Mouse (Mus musculus) hindbrain, embryonic 10.5 days (tissue): Measurements from ENCODE around the gene Mospd3. TPM values are rescaled to one million over a fixed set of nuclear protein-coding genes. Genes with fewer than 3 reads are reported as not detected.
A peak's percentile ranks its signal among the peaks of the same experiment; 100 is the strongest.

Experiments
- DNase-seq: peaks from one replicate; pipeline ENCODE4 v3.0.0-alpha.2; 2017; ENCODE audit warnings: low spot score
- H3K27ac ChIP-seq: fragments of 300-500 bp; sonication (generic); 2 replicates; pipeline ENCODE4 v1.5.1; 2016; ENCODE audit warnings: mild to moderate bottlenecking, moderate library complexity
- H3K27me3 ChIP-seq: fragments of 300-500 bp; sonication (generic); 2 replicates; pipeline ENCODE4 v1.6.1; 2016; ENCODE audit warnings: mild to moderate bottlenecking; ENCODE audit not compliant: poor library complexity, insufficient read depth, severe bottlenecking
- H3K36me3 ChIP-seq: fragments of 300-500 bp; sonication (generic); 2 replicates; pipeline ENCODE4 v1.6.1; 2016; ENCODE audit warnings: mild to moderate bottlenecking, moderate library complexity
- H3K4me1 ChIP-seq: fragments of 300-500 bp; sonication (generic); replicated peaks from 2 replicates; pipeline ENCODE4 v1.6.1; 2016; ENCODE audit warnings: mild to moderate bottlenecking
- H3K4me3 ChIP-seq: fragments of 300-500 bp; sonication (generic); 2 replicates; pipeline ENCODE4 v1.5.1; 2016; ENCODE audit warnings: mild to moderate bottlenecking, moderate library complexity
- H3K9me3 ChIP-seq: fragments of 300-500 bp; sonication (generic); 2 replicates; pipeline ENCODE4 v1.6.1; 2016; ENCODE audit warnings: mild to moderate bottlenecking, moderate library complexity
- WGBS: fragments of 180-500 bp; shearing (Covaris S2); methylation state at CpG from one replicate; pipeline ENCODE4 v1.1.7; 2016; 5-methylcytosine and 5-hydroxymethylcytosine counted together
- polyA plus RNA-seq: library from polyadenylated mRNA; unstranded; fragments of >200 nt; fragmentation: Nextera tagmentation; extraction: Ambion mirVana; gene quantifications from 2 replicates; pipeline ENCODE4 v1.2.1, GENCODE M21; 2016

The Mospd3 gene
- polyA plus RNA-seq, 1 experiment from 2014 or later: 27.5 TPM

GRCm38 (mm10) chr5:137595921-137596320 is 4.9 kb downstream of the Mospd3 start:
- Histone ChIP-seq H3K27me3 (no peaks in the 10 kb centered on the region), H3K27ac (no peak overlapping the region), H3K4me1 (peaks cover 29% of the 10 kb centered on the region), H3K9me3 (no peaks in the 10 kb centered on the region), H3K36me3 (peaks cover 15% of the 10 kb centered on the region), H3K4me3 (no peak overlapping the region)
- no peak for DNase-seq
- 77% methylated on average over 7 of the region's 7 CpGs for WGBS

DNA sequence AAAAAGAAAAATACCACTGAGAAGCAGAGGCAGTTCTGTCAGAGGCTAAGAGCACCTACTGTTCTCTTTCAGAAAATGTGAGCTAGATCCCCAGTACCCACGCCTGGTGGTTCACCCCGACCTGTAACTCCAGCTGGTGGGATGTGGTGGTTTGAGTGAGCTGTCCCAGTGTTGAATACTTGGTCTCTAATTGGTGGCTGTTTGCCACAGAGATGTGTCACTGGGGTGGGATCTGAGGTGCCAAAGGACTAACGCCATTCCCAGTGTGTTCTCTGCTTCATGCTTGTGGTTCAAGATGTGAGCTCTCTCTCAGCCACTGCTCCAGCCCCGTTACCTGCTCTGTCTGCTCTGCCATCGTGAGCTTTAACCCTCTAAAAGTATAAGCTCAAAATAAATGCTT is 10.4 kb downstream of the Mospd3 start:
- no peak overlapping the region for H3K4me3 ChIP-seq
- DNase-seq: no peak
- H3K4me1 ChIP-seq: 0 out of 2 replicates have a peak, but pooled peaks cover 3% of the 10 kb centered on the region
- no peaks in the 10 kb centered on the region for H3K27me3 ChIP-seq
- WGBS: 80% methylated on average over 5 of the region's 5 CpGs
- H3K27ac ChIP-seq: no peak overlapping the region
- no peaks in the 10 kb centered on the region for H3K36me3 ChIP-seq
- peaks cover 7% of the 10 kb centered on the region; the same call in 1 of the 2 replicates for H3K9me3 ChIP-seq

DNA sequence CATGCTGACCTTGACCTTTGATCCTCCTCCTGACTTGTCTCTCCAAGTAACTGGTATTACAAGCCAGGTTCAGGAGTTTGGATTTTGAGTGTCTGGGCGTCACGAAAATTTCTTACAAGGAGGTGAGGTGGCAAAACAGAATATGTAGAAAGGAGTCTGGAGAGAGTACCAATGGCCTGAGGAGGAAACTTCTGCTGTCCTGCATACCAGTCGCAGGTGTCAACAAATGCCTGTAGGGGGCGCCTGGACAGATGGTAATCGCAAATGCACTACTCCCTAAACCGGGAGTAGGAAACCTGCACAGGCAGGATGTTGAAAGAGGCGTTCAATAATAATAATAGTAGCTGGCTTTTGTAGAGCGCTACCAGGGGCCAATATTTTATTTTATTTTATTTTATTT is 15.9 kb downstream of the Mospd3 start:
- H3K9me3 ChIP-seq: peaks cover 7% of the 10 kb centered on the region; the same call in 1 of the 2 replicates

DNA sequence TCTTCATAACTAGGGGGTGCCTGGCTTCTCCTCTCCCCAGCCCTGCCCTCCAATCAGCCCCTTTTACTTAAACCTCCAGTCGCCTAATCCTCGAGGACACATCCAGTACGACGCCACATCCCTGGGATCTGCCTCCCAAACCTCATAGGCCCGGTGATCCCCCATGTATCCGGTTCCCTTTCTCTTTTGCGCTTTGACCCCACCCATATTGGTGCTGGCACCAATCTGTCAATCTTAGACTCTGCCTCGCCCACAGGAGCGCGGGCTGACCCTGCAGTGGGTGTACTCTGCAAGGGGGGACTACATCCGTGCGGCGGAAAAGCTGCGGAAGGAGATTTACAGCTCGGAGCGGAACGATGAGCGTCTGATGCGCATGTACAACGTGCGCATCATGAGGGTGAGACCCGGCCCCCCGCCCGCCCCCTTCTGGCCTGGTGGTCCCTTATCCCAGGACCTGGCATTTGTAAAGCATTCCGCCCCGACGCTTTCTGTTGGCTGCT is 17.1 kb downstream of the Mospd3 start:
- peak overlapping the region; percentile 60 for H3K27ac ChIP-seq
- DNase-seq: peak; percentile 68
- peaks cover 7% of the 10 kb centered on the region; the same call in 1 of the 2 replicates for H3K9me3 ChIP-seq
- H3K27me3 ChIP-seq: peaks cover 35% of the 10 kb centered on the region
- H3K4me1 ChIP-seq: peaks cover 22% of the 10 kb centered on the region
- 13% methylated on average over 27 of the region's 27 CpGs for WGBS
- H3K36me3 ChIP-seq: no peaks in the 10 kb centered on the region
- H3K4me3 ChIP-seq: peak overlapping the region; percentile 49

More for the DNA sequence above, 15.9 kb downstream of the Mospd3 start:
- H3K27ac ChIP-seq: no peak overlapping the region
- H3K4me1 ChIP-seq: peaks cover 22% of the 10 kb centered on the region
- DNase-seq: peak; percentile 60
- H3K27me3 ChIP-seq: peaks cover 35% of the 10 kb centered on the region
- H3K36me3 ChIP-seq: no peaks in the 10 kb centered on the region
- WGBS: 33% methylated on average over 8 of the region's 8 CpGs
- no peak overlapping the region for H3K4me3 ChIP-seq

GRCm38 (mm10) chr5:137582702-137583101 is 18.2 kb downstream of the Mospd3 start:
- 0 out of 2 replicates have a peak overlapping the region, but pooled peaks have one; percentile 49 for H3K4me3 ChIP-seq
- WGBS: 30% methylated on average over 8 of the region's 8 CpGs

GRCm38 (mm10) chr5:137580246-137580645 is 20.6 kb downstream of the Mospd3 start:
- Histone ChIP-seq H3K27me3 (peaks cover 41% of the 10 kb centered on the region), H3K27ac (no peak overlapping the region), H3K4me1 (peaks cover 19% of the 10 kb centered on the region), H3K9me3 (no peaks in the 10 kb centered on the region), H3K36me3 (no peaks in the 10 kb centered on the region), H3K4me3 (no peak overlapping the region)
- WGBS: 85% methylated on average over 6 of the region's 6 CpGs
- no peak for DNase-seq

More at GRCm38 (mm10) chr5:137582702-137583101, 18.2 kb downstream of the Mospd3 start:
- DNase-seq: no peak
- Histone ChIP-seq H3K27me3 (peaks cover 35% of the 10 kb centered on the region), H3K4me1 (peaks cover 22% of the 10 kb centered on the region), H3K36me3 (no peaks in the 10 kb centered on the region), H3K9me3 (peaks cover 6% of the 10 kb centered on the region; the same call in 1 of the 2 replicates), H3K27ac (peak overlapping the region; percentile 29; the same call in 1 of the 2 replicates)

- 7% methylated on average over 27 of the region's 27 CpGs for WGBS
- H3K27me3 ChIP-seq: peaks cover 23% of the 10 kb centered on the region
Measured at GRCm38 (mm10) chr5:137574470-137574901, 26.4 kb downstream of the Mospd3 start.

DNA sequence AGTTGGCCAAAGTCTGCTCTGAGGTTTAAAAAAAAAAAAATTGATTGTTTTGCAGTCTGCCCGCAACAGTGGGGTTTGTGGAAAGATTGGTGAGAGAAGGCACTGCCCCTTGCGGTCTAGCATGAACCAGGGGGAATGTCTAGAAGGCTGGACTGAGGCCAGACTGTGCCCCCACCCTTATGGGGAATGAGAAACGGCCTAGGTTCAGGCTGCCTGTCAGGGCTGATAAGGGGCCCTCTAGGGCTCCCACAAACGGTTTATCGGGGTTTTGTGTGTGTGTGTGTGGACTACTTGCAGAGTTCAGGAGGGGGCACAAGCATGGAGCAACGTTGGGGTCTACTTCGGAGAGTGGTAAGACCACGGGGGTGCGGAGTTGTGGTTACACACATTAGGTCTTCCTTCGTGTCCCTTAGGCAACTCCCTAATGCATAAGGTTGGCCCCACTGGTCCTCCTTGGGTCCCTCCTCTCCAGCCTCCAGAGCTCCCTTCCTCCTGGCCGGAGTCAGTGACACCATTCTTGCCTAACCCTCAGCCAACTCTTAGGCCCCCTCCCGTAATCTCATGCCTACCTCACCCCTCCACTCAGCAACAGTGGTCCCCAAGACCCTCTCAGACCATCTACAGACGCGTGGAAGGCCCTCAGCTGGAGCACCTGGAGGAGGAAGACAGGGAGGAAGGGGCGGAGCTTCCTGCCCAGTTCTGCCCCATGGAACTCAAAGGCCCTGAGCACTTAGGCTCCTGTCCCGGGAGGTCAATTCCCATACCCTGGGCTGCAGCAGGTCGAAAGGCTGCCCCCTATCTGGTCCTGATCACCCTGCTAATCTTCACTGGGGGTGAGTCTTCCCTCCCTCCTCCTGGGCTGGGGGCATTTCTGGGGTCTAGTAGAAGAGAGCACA is 29.9 kb downstream of the Mospd3 start:
- DNase-seq: no peak
- WGBS: 85% methylated on average over 17 of the region's 17 CpGs
- no peak overlapping the region for H3K4me3 ChIP-seq

More at GRCm38 (mm10) chr5:137574470-137574901, 26.4 kb downstream of the Mospd3 start:
- Histone ChIP-seq H3K27ac (peak overlapping the region; percentile 60; the same call in 1 of the 2 replicates), H3K4me3 (peak overlapping the region; percentile 43), H3K36me3 (no peaks in the 10 kb centered on the region), H3K9me3 (no peaks in the 10 kb centered on the region), H3K4me1 (peaks cover 19% of the 10 kb centered on the region)
- peak; percentile 64 for DNase-seq

GRCm38 (mm10) chr5:137570181-137570580 is 30.7 kb downstream of the Mospd3 start:
- no peak for DNase-seq
- Histone ChIP-seq H3K4me1 (peaks cover 35% of the 10 kb centered on the region), H3K27ac (no peak overlapping the region), H3K9me3 (no peaks in the 10 kb centered on the region), H3K36me3 (no peaks in the 10 kb centered on the region; the same call in 1 of the 2 replicates), H3K4me3 (no peak overlapping the region), H3K27me3 (peaks cover 16% of the 10 kb centered on the region)
- 50% methylated on average over 7 of the region's 7 CpGs for WGBS

More for the DNA sequence above, 29.9 kb downstream of the Mospd3 start:
- Histone ChIP-seq H3K27me3 (peaks cover 17% of the 10 kb centered on the region), H3K4me1 (peaks cover 27% of the 10 kb centered on the region), H3K36me3 (no peaks in the 10 kb centered on the region; the same call in 1 of the 2 replicates), H3K27ac (peak overlapping the region; percentile 9; the same call in 1 of the 2 replicates), H3K9me3 (no peaks in the 10 kb centered on the region)

GRCm38 (mm10) chr5:137569665-137570064 is 31.2 kb downstream of the Mospd3 start, which contains the start of gene Tfr2:
Tfr2 (plus strand) TSS chr5:137569840.
- Histone ChIP-seq H3K4me3 (peak within 1 kb of the TSS; percentile 21; the same call in 1 of the 2 replicates), H3K27me3 (peaks cover 11% of the 10 kb centered on the region), H3K9me3 (no peaks in the 10 kb centered on the region), H3K36me3 (no peaks in the 10 kb centered on the region; the same call in 1 of the 2 replicates), H3K4me1 (peaks cover 33% of the 10 kb centered on the region), H3K27ac (no peak within 1 kb of the TSS)
- no peak for DNase-seq
- 35% methylated on average over 9 of the region's 9 CpGs for WGBS

- Histone ChIP-seq H3K27me3 (peaks cover 5% of the 10 kb centered on the region), H3K4me1 (peaks cover 27% of the 10 kb centered on the region), H3K36me3 (no peaks in the 10 kb centered on the region; the same call in 1 of the 2 replicates), H3K9me3 (no peaks in the 10 kb centered on the region), H3K27ac (no peak overlapping the region), H3K4me3 (no peak overlapping the region)
- no peak for DNase-seq
- WGBS: 65% methylated on average over 12 of the region's 12 CpGs
Measured at GRCm38 (mm10) chr5:137569031-137569430, 31.8 kb downstream of the Mospd3 start.

DNA sequence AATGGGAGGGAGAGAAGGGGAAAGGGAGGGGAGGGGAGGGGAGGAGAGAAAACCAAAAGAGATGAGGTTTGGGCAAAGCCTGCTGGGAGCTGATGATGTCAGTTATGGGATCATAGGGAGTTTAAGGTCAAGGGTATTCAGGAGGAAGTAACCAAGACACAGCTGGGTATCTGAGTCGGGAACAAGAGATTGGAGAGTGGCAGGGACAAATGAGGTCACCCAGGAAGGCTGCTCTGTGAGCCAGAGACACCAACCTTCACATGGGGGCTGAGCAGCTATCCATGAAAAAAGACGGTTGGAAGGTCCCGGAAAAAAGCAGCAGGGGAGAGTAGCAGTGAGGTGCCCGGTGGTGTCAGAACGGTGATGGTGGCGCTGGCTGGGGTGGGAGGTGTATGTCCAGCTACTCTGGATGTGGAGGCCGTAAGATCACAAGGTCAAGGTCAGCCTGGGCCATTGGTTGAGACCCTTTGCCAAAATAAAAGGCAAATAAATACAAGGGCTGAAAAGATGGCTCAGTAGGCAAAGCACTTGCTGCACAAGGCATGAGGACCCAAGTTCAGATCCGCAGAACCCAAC is 32.5 kb downstream of the Mospd3 start:
- H3K36me3 ChIP-seq: no peaks in the 10 kb centered on the region; the same call in 1 of the 2 replicates
- H3K27me3 ChIP-seq: no peaks in the 10 kb centered on the region; the same call in 1 of the 2 replicates
- H3K9me3 ChIP-seq: no peaks in the 10 kb centered on the region
- peaks cover 26% of the 10 kb centered on the region for H3K4me1 ChIP-seq
- no peak for DNase-seq
- H3K27ac ChIP-seq: no peak overlapping the region
- H3K4me3 ChIP-seq: no peak overlapping the region
- WGBS: 89% methylated on average over 8 of the region's 8 CpGs
